Mouse (Mus musculus) embryo, embryonic 9.5 days (tissue): ENCODE results near the gene Arhgef28.
"Not testable (repeated sequence)": the region's sequence is repeated elsewhere in the genome, so short reads cannot be mapped to it uniquely, and the experiment has no call there.

Experiments used
- DNase-seq: peaks from one replicate; pipeline ENCODE4 v3.0.0-alpha.2; 2017; ENCODE audit errors: extremely low spot score

The Arhgef28 gene

DNA sequence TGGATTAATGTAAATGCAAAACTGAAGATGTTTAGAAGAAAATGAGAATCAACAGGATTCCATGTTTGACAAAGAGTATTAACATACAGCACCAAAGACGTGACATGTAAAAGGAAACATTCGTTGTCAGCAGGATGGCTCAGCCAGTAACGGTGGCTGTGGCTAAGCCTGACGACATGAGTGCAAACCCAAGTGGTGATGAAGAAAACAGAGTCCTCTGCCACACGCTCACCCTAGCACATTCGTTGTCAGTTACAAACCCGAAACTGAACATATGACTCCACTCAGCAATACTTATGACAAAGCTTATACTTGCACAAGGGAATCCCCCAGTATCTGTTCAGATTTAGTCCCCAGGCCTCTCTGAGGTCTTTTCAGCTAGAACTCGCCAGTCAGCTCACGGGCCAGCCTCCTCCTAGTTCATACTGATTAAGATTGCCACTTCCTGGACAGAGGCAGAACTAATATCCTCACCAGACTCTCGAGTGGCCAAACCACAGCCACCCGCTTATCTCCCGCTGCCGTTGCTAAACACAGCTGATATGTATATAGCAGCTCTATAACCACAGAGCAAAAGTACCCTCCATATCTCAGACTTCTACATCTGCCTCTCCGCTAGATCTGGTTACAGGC, 82.0 kb downstream of the Arhgef28 start:
- DNase-seq: no peak

DNA sequence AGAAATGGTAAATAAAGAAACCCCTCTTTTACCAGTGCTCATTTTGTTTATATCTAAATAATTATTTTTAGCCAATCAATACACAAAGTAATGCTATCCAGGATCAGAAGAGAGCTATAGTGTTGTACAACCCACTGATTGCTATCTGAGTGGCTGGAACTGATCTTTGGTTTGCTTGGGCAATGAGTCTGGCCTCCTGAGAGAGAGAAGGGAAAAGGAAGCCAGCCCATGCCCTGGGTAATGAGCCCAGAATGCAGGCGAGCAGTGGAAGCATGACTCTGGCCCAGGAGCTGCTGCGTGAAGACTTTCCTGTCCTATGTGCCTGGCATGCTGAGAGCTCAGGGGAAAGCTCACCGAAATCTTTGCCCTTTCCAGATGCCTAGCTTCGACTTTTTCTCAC, 83.5 kb downstream of the Arhgef28 start:
- no peak for DNase-seq

GRCm38 (mm10) chr13:98121993-98122392, 84.2 kb downstream of the Arhgef28 start:
- DNase-seq: no peak

DNA sequence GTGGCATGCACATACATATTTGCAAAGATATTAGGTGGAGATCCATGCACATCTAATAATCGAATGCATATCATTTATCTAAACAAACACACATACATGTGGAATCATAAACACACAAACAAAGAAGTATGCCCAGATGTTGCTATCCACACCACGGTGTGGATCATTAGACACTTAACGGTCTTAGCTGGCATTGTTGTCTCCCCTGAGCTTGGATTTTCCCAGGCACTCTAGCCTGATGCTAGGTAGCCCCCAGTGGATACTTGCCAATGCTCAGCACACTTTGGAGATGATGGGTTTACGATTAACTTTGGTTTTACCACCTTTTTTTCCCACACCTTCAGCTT, 85.1 kb downstream of the Arhgef28 start:
- DNase-seq: no peak

GRCm38 (mm10) chr13:98120356-98121123, 85.7 kb downstream of the Arhgef28 start:
- DNase-seq: no peak

DNA sequence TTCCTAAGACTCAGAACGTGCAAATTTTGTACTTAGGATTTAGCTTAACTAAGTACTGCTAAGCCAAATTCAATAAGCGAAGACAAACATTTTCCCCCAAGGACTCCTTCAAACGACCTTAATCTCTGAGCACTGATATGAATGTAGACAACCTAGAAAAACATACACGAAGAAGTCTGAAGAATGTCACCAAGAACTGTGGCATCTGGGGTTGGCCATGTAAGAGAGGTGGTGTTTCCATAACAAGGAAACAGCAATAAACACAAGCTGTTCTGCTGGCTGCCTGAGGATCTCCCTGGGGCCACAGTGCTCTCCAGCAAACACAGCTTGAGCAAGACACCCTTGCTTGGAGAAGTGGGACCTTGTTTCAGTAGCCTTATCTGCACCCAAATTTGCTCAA, 87.9 kb downstream of the Arhgef28 start:
- DNase-seq: no peak

DNA sequence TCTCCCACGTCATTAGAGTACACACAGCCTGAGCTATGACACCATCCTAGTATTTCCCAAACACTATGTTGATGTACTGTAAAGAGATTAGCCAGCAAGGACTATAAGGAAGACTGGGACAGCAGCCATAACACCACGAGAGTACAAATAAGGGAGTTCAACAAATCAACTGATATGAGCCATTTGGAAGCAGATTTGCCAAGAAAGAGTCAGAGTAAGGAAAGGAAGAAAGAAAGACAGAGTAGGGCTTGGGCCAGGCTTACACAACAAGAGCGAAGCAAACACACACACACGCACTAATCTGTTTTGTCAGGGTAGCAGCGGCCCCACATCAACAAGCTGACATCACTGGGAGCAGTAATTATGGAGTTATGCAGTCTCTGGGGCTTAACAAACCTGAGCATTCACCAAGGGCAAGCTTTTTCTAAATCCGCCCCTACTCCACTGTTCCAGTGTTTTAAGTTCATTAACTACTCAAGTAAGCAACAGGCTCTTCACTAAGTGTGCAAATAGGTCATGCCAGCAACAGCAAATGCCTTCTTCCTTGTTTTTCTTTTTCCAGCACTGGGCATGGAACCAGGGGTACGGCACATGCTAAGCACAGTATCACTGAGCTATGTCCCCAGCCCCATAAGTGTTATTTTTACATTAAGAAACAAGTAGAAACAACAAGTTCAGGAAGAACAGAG, 88.5 kb downstream of the Arhgef28 start:
- no peak for DNase-seq

DNA sequence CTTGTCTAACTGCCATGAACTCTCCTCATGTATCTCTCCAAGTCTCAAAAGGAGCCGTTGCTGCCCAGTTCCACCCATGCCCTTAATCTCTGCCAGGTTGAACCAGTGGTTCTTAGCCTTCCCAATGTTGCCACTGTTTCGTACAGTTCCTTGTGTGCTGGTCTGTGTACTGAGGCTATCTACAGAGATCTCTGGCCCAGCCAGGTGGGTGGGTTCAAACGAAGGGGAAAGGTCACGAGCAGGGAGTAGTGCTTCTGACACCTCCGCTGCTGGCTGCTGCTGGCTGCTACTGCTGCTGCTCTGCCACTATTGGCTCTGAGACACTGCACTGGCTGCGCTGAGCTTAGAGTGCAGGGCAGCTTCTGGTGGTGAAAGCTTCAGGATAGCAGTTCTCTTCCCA, 90.6 kb downstream of the Arhgef28 start:
- DNase-seq: no peak

GRCm38 (mm10) chr13:98115051-98115450, 91.2 kb downstream of the Arhgef28 start:
- no peak for DNase-seq

- DNase-seq: no peak
Measured at GRCm38 (mm10) chr13:98112812-98113503, 93.3 kb downstream of the Arhgef28 start.

- DNase-seq: no peak
Measured at GRCm38 (mm10) chr13:98111531-98111930, 94.7 kb downstream of the Arhgef28 start.

DNA sequence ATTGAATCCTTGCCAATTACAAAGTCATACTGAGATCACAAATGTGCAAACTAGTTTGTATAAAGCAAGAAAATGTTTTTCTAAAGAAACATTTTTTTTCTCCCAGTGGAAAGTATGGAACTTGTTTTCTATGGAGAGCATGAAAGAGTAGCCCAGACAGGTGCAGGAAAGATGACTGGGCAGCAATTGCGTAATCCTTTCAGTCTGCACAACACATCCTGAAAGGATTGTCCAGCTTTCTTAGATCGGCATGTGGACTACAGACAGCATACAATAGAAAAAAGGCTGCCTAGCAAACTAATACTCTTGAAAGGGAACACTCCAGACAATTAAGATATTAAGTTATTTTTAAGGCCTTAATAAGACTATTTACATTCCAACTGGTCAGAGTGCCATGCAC, 95.2 kb downstream of the Arhgef28 start:
- DNase-seq: no peak

DNA sequence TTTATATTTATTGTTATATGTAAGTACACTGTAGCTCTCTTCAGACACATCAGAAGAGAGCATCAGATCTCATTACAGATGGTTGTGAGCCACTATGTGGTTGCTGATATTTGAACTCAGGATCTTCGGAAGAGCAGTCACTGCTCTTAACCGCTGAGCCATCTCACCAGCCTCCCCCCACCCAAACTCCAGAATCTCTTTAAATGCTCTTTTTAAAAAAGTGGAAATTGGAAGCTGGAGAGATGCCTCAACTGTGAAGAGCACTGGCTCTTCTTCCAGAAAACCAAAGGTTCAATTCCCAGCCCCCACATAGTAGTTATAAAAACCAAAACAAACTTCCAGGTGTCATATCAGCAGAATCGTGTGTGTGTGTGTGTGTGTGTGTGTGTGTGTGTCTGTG, 97.8 kb downstream of the Arhgef28 start:
- not testable (repeated sequence) for DNase-seq

GRCm38 (mm10) chr13:98107621-98108020, 98.6 kb downstream of the Arhgef28 start:
- DNase-seq: no peak

- no peak for DNase-seq
Measured at GRCm38 (mm10) chr13:98095966-98096365, 110.3 kb downstream of the Arhgef28 start.

DNA sequence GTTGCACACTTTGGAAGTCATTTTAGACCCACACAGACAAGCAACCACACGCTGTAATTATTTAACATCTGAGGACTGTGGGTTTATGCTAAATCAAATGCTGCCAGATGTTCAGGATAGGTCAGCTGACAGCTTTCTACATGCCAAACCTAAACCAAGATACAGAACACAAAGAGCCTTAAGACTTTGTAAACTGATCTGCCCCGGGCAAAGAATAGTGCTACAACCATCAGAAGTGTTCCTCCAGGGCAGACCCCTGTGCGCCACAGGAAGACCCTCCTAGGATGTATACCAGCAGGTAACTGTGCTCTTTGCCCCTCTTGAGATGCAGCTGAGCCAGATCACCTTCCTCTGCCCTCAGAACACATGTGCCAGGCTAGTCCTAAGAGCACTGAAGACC, 111.9 kb downstream of the Arhgef28 start:
- no peak for DNase-seq

GRCm38 (mm10) chr13:98093483-98093882, 112.8 kb downstream of the Arhgef28 start:
- no peak for DNase-seq

- DNase-seq: no peak
Measured at GRCm38 (mm10) chr13:98092354-98093002, 113.8 kb downstream of the Arhgef28 start.

DNA sequence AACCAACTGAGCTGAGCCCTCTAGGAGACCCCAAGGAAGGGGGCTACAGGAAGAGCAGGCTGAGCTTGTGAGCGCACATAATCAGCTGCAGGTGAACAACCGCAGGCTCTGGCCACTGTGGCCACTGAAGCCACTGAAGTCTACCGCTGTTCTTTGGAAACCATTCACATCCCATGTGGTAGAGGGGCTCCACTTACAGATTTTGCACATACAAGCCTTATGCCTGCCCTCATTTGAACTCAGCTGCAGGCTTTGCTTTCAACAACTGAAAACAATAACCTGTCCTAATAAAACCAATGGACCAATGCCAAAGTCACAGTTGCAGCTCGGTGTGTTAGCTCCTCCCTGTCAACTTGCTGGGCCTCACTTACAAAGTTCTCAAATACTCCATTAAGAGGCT, 126.6 kb downstream of the Arhgef28 start:
- no peak for DNase-seq

DNA sequence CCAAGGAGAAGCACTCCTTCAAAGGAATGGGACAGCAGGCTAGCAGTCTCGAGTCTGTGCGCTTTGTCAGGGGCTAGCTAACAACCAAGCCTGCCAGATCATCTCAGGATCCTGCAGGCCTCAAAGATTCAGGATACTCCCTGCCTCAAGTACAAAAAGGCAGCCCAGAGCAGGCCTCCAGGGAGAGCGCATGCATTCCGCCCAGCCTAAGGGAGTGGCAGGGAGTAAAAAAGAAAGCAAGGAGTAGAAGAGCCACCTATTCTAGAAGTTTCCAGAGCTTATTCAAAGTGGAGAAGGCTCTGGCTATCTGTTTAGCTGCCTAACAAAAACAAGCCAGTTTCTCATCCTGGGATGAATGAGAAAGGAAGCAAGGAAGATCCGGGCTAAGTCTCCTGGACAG, 128.0 kb downstream of the Arhgef28 start:
- no peak for DNase-seq

DNA sequence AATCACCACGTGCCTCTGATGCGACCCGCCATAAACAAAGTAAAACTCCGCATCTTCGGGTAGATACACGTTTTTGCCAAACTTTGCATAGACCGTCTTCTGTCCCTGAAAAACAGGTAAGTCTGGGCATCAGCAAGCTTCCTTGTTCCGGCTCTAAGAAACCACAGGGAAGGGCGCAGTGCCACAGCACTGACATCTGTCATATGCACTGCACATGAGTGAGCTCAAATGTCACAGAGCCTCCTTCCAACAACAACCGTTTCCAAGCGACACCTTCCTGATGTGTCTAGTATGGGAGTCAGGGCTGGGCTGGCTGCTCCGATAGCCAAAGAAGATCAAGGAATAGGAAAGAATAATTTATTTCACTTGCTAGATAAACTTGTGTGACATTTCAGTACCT, 129.0 kb downstream of the Arhgef28 start:
- no peak for DNase-seq

- DNase-seq: no peak
Measured at GRCm38 (mm10) chr13:98074871-98075270, 131.4 kb downstream of the Arhgef28 start.
